Mouse (Mus musculus) embryonic facial prominence, embryonic 12.5 days (tissue): ENCODE results near the gene Rab11fip4. TPM values are rescaled to one million over a fixed set of nuclear protein-coding genes. Genes with fewer than 3 reads are reported as not detected.

Experiments
- ATAC-seq: fragments of 200-750 bp; cut with Nextera tagmentation; 2 replicates; pipeline ENCODE4 v1.8.0; 2017; ENCODE audit not compliant: insufficient number of reproducible peaks, insufficient read depth, low FRiP score, low TSS enrichment
- H3K27ac ChIP-seq: fragments of 300-500 bp; sonication (generic); 2 replicates; pipeline ENCODE4 v1.5.1; 2016; ENCODE audit warnings: mild to moderate bottlenecking
- H3K27me3 ChIP-seq: fragments of 300-500 bp; sonication (generic); 2 replicates; pipeline ENCODE4 v1.6.1; 2016; ENCODE audit warnings: mild to moderate bottlenecking, moderate library complexity
- H3K36me3 ChIP-seq: fragments of 300-500 bp; sonication (generic); 2 replicates; pipeline ENCODE4 v1.6.1; 2016; ENCODE audit warnings: mild to moderate bottlenecking
- H3K4me1 ChIP-seq: fragments of 300-500 bp; sonication (generic); 2 replicates; pipeline ENCODE4 v1.6.1; 2016
- H3K4me2 ChIP-seq: fragments of 300-500 bp; sonication (generic); replicated peaks from 2 replicates; pipeline ENCODE4 v1.6.1; 2016; ENCODE audit warnings: mild to moderate bottlenecking, moderate library complexity
- H3K4me3 ChIP-seq: fragments of 300-500 bp; sonication (generic); 2 replicates; pipeline ENCODE4 v1.5.1; 2016; ENCODE audit warnings: mild to moderate bottlenecking
- H3K9ac ChIP-seq: fragments of 300-500 bp; sonication (generic); 2 replicates; pipeline ENCODE4 v1.6.1; 2016; ENCODE audit warnings: mild to moderate bottlenecking, moderate library complexity
- H3K9me3 ChIP-seq: fragments of 300-500 bp; sonication (generic); 2 replicates; pipeline ENCODE4 v1.6.1; 2016; ENCODE audit warnings: mild to moderate bottlenecking, moderate library complexity
- WGBS: fragments of 180-500 bp; shearing (Covaris S2); methylation state at CpG from one replicate; pipeline ENCODE4 v1.1.7; 2016; 5-methylcytosine and 5-hydroxymethylcytosine counted together
- polyA plus RNA-seq: library from polyadenylated mRNA; unstranded; fragments of >200 nt; fragmentation: Nextera tagmentation; extraction: Ambion mirVana; gene quantifications from 2 replicates; pipeline ENCODE4 v1.2.1, GENCODE M21; 2016

The Rab11fip4 gene
- polyA plus RNA-seq, 1 experiment from 2014 or later, result 12.1 TPM

GRCm38 (mm10) chr11:79704318-79705150, 113.5 kb downstream of the Rab11fip4 start:
- Histone ChIP-seq H3K9ac (peak overlapping the region; percentile 87), H3K27ac (peak overlapping the region; percentile 98), H3K36me3 (0 out of 2 replicates have a peak, but pooled peaks cover 6% of the 10 kb centered on the region), H3K9me3 (no peaks in the 10 kb centered on the region), H3K4me2 (peak overlapping the region; percentile 68), H3K27me3 (peaks cover 6% of the 10 kb centered on the region), H3K4me3 (peak overlapping the region; percentile 79), H3K4me1 (peaks cover 24% of the 10 kb centered on the region)
- peak; percentile 89 for ATAC-seq
- WGBS, result under 1% methylated on average over 58 of the region's 61 CpGs

DNA sequence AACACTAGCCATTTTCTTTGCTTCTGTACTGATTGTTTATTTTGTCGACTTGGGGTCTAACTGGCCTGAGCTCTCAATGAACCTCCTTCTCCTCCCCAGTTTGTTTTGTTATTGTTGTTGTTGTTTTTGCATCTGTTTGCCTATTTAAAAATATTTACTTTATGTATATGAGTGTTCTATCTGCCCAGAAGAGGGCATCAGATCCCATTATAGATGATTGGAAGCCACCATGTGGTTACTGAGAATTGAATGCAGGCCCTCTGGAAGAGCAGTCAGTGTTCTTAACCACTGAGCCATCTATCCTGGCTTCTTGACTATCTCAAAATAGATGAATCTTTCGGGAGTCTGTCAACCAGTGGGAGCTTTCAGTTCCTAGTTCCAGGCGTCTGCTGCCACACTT, 116.1 kb downstream of the Rab11fip4 start:
- no peak overlapping the region for H3K9ac ChIP-seq
- no peak for ATAC-seq
- no peak overlapping the region for H3K27ac ChIP-seq
- peaks cover 26% of the 10 kb centered on the region for H3K4me1 ChIP-seq
- H3K27me3 ChIP-seq, result peaks cover 24% of the 10 kb centered on the region
- 80% methylated on average over 3 of the region's 3 CpGs for WGBS
- H3K4me3 ChIP-seq, result no peak overlapping the region
- H3K4me2 ChIP-seq, result no peak overlapping the region
- no peaks in the 10 kb centered on the region for H3K36me3 ChIP-seq
- no peaks in the 10 kb centered on the region for H3K9me3 ChIP-seq

GRCm38 (mm10) chr11:79710868-79711765, 120.1 kb downstream of the Rab11fip4 start:
- no peaks in the 10 kb centered on the region for H3K9me3 ChIP-seq
- H3K36me3 ChIP-seq, result no peaks in the 10 kb centered on the region
- peak overlapping the region; percentile 68 for H3K4me3 ChIP-seq
- peak overlapping the region; percentile 76 for H3K9ac ChIP-seq
- peaks cover 46% of the 10 kb centered on the region for H3K27me3 ChIP-seq
- ATAC-seq, result peak; percentile 87
- no peak overlapping the region for H3K27ac ChIP-seq
- H3K4me2 ChIP-seq, result peak overlapping the region; percentile 97
- WGBS, result under 1% methylated on average over 103 of the region's 106 CpGs
- peaks cover 15% of the 10 kb centered on the region for H3K4me1 ChIP-seq

- H3K4me2 ChIP-seq, result peak overlapping the region; percentile 97
- 2% methylated on average over 46 of the region's 46 CpGs for WGBS
- ATAC-seq, result no peak
- peak overlapping the region; percentile 68 for H3K4me3 ChIP-seq
- H3K9ac ChIP-seq, result peak overlapping the region; percentile 76
- H3K4me1 ChIP-seq, result peaks cover 21% of the 10 kb centered on the region
- H3K36me3 ChIP-seq, result no peaks in the 10 kb centered on the region
- no peaks in the 10 kb centered on the region for H3K9me3 ChIP-seq
- H3K27ac ChIP-seq, result no peak overlapping the region
- H3K27me3 ChIP-seq, result peaks cover 46% of the 10 kb centered on the region
These were observed 120.9 kb downstream of the Rab11fip4 start for GRCm38 (mm10) chr11:79711766-79712369.

- H3K4me2 ChIP-seq, result no peak overlapping the region
- 66% methylated on average over 6 of the region's 6 CpGs for WGBS
These were observed 122.2 kb downstream of the Rab11fip4 start for GRCm38 (mm10) chr11:79713184-79713583.

GRCm38 (mm10) chr11:79713678-79714077, 122.7 kb downstream of the Rab11fip4 start:
- no peaks in the 10 kb centered on the region for H3K36me3 ChIP-seq
- no peak overlapping the region for H3K27ac ChIP-seq
- H3K9me3 ChIP-seq, result no peaks in the 10 kb centered on the region
- no peak overlapping the region for H3K9ac ChIP-seq
- H3K27me3 ChIP-seq, result peaks cover 46% of the 10 kb centered on the region
- WGBS, result 57% methylated on average over 4 of the region's 4 CpGs
- H3K4me2 ChIP-seq, result no peak overlapping the region
- H3K4me3 ChIP-seq, result no peak overlapping the region
- no peak for ATAC-seq
- H3K4me1 ChIP-seq, result peaks cover 33% of the 10 kb centered on the region

More at GRCm38 (mm10) chr11:79713184-79713583, 122.2 kb downstream of the Rab11fip4 start:
- ATAC-seq, result no peak
- Histone ChIP-seq H3K4me1 (peaks cover 33% of the 10 kb centered on the region), H3K36me3 (no peaks in the 10 kb centered on the region), H3K27me3 (peaks cover 46% of the 10 kb centered on the region), H3K4me3 (no peak overlapping the region), H3K9ac (no peak overlapping the region), H3K9me3 (no peaks in the 10 kb centered on the region), H3K27ac (no peak overlapping the region)

GRCm38 (mm10) chr11:79714082-79714742, 123.2 kb downstream of the Rab11fip4 start:
- ATAC-seq, result no peak
- Histone ChIP-seq H3K9me3 (no peaks in the 10 kb centered on the region), H3K27ac (no peak overlapping the region), H3K4me2 (no peak overlapping the region), H3K4me3 (no peak overlapping the region), H3K9ac (no peak overlapping the region), H3K27me3 (peaks cover 41% of the 10 kb centered on the region), H3K36me3 (no peaks in the 10 kb centered on the region), H3K4me1 (peaks cover 33% of the 10 kb centered on the region)
- WGBS, result 68% methylated on average over 13 of the region's 13 CpGs

DNA sequence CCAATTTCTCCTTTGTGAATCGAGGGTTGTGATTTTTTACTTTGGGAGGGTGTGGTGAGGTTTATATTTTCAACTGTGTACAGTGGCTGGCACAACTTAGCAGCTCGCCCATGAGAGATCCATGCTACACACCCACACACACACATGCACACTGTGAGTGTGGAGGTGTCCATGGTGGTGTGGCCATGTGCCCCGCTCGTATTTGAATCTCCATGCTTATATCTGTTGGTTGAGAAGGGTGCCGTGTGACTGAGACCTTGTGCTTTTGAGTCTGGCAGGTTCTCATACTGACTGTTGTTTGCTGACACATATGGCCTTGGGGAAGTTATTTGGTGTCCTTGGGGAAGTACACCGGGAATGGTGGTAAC, 123.7 kb downstream of the Rab11fip4 start:
- ATAC-seq, result no peak
- Histone ChIP-seq H3K36me3 (no peaks in the 10 kb centered on the region), H3K9me3 (no peaks in the 10 kb centered on the region), H3K27me3 (peaks cover 38% of the 10 kb centered on the region), H3K27ac (no peak overlapping the region), H3K4me1 (peaks cover 33% of the 10 kb centered on the region), H3K4me2 (no peak overlapping the region), H3K9ac (no peak overlapping the region), H3K4me3 (no peak overlapping the region)
- 86% methylated on average over 6 of the region's 6 CpGs for WGBS

GRCm38 (mm10) chr11:79715316-79715715, 124.3 kb downstream of the Rab11fip4 start:
- H3K4me1 ChIP-seq, result peaks cover 31% of the 10 kb centered on the region
- no peak overlapping the region for H3K4me3 ChIP-seq
- H3K27ac ChIP-seq, result no peak overlapping the region
- H3K9ac ChIP-seq, result no peak overlapping the region
- 77% methylated on average over 8 of the region's 8 CpGs for WGBS
- no peak overlapping the region for H3K4me2 ChIP-seq
- no peak for ATAC-seq
- H3K27me3 ChIP-seq, result peaks cover 32% of the 10 kb centered on the region
- no peaks in the 10 kb centered on the region for H3K36me3 ChIP-seq
- no peaks in the 10 kb centered on the region for H3K9me3 ChIP-seq

DNA sequence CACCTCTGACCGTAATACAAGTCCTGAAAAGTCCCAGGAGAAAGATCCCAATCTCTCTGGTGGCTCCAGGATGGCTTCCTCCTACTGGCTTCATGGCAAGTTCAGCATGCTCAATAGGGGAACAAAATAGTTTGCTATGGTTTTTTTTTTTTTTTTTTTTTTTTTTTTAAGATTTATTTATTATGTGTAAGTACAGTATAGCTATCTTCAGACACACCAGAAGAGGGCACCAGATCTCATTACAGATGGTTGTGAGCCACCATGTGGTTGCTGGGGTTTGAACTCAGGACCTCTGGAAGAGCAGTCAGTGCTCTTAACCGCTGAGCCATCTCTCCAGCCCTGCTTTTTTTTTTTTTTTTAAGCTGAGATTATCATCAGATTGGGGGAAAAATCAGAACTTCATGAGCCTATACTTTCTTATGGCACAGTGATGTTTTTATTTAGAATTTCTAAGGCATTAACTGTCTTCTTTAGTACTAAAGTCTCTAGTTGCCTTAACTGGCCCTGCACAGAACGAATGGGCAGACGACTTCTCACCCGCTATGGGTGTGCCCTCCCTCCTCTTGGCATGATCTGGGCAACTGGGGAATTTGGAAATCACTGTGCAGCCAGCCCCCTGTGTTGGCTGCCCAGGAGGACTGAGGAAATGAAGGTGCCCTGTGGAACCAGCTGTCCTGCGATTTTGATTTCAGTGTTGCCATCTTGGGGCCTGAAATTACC, 124.9 kb downstream of the Rab11fip4 start:
- no peak overlapping the region for H3K4me3 ChIP-seq
- H3K9me3 ChIP-seq, result no peaks in the 10 kb centered on the region
- peaks cover 32% of the 10 kb centered on the region for H3K4me1 ChIP-seq
- no peak overlapping the region for H3K9ac ChIP-seq
- peaks cover 28% of the 10 kb centered on the region for H3K27me3 ChIP-seq
- no peak overlapping the region for H3K4me2 ChIP-seq
- no peak for ATAC-seq
- H3K27ac ChIP-seq, result no peak overlapping the region
- H3K36me3 ChIP-seq, result no peaks in the 10 kb centered on the region
- 79% methylated on average over 6 of the region's 6 CpGs for WGBS

DNA sequence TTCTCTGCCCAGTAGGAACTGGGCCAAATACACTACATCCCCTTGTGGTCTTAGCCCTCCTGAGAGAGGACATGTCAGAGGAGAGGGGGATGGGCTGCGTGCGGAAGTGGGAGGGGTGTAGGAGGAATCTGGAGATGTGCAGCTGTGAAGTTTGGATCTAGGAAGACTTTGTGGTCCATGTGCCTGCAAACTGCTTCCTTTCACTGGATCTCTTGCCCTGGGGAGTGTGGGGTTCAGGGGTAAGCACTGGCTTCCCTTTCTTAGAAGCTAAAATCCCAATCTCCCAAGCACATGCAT, 125.4 kb downstream of the Rab11fip4 start:
- Histone ChIP-seq H3K36me3 (no peaks in the 10 kb centered on the region), H3K9ac (no peak overlapping the region), H3K4me1 (peaks cover 32% of the 10 kb centered on the region), H3K9me3 (no peaks in the 10 kb centered on the region), H3K27ac (no peak overlapping the region), H3K4me2 (no peak overlapping the region), H3K27me3 (peaks cover 28% of the 10 kb centered on the region), H3K4me3 (no peak overlapping the region)
- WGBS, result 55% methylated on average over 2 of the region's 2 CpGs
- ATAC-seq, result no peak
